Comparison of ENCODE assay signal across 12 mouse cellular contexts in genomic region chr4:132025738-132026527, GRCm38 (mm10). TPM values are rescaled to one million over a fixed set of nuclear protein-coding genes. Genes with fewer than 3 reads are reported as not detected.
DNase-seq lines count a peak whose midpoint lies in the region; ATAC-seq and TF ChIP-seq lines count a peak whose summit lies in the region.
"Had no signal": no experiment of that assay in that cellular context is flagged by ENCODE, and none has a peak within 500 bp of the region (broad histone marks: within the 10 kb centered on the region; RNA-seq: fewer than 3 reads in every experiment).

No protein-coding gene starts in this region.

- H3K4me2 ChIP-seq in intestine, embryonic 14.5 days (ENCODE audit: low read length) = no peak overlapping the region
- H3K4me2 ChIP-seq in intestine, embryonic 15.5 days (replicated peaks) = no peak overlapping the region
- no peak overlapping the region for H3K4me2 ChIP-seq in embryonic facial prominence, embryonic 12.5 days (replicated peaks)
- no peak overlapping the region for H3K4me2 ChIP-seq in hindbrain, embryonic 12.5 days (replicated peaks)
- no peak overlapping the region for H3K4me2 ChIP-seq in liver, postnatal 0 days (ENCODE audit: low read depth, low read length)
- H3K4me2 ChIP-seq: heart, embryonic 15.5 days had no signal

- H3K9ac ChIP-seq in intestine, embryonic 14.5 days (ENCODE audit: low read length) = no peak overlapping the region
- no peak overlapping the region for H3K9ac ChIP-seq in intestine, embryonic 15.5 days
- H3K9ac ChIP-seq in embryonic facial prominence, embryonic 12.5 days = no peak overlapping the region
- H3K9ac ChIP-seq in hindbrain, embryonic 12.5 days = no peak overlapping the region
- H3K9ac ChIP-seq in liver, postnatal 0 days (replicated peaks) = no peak overlapping the region
- H3K9ac ChIP-seq: heart, embryonic 15.5 days had no signal

- 49% methylated on average over 5 of the region's 5 CpGs for WGBS in intestine, embryonic 14.5 days
- WGBS in intestine, embryonic 15.5 days = 53% methylated on average over 5 of the region's 5 CpGs
- WGBS in embryonic facial prominence, embryonic 12.5 days = 26% methylated on average over 5 of the region's 5 CpGs
- WGBS in hindbrain, embryonic 12.5 days = 30% methylated on average over 5 of the region's 5 CpGs
- 58% methylated on average over 5 of the region's 5 CpGs for WGBS in liver, postnatal 0 days (ENCODE audit: insufficient replicate concordance)

- no peak overlapping the region for H3K4me3 ChIP-seq in intestine, embryonic 14.5 days (ENCODE audit: low read depth, low read length)
- no peak overlapping the region for H3K4me3 ChIP-seq in intestine, embryonic 15.5 days (replicated peaks)
- no peak overlapping the region for H3K4me3 ChIP-seq in embryonic facial prominence, embryonic 12.5 days
- no peak overlapping the region for H3K4me3 ChIP-seq in hindbrain, embryonic 12.5 days
- H3K4me3 ChIP-seq in liver, postnatal 0 days (ENCODE audit: low read depth, low read length) = no peak overlapping the region
- H3K4me3 ChIP-seq: heart, embryonic 15.5 days; left cerebral cortex, adult 2 months had no signal

- peak; percentile 86 for TF ChIP-seq EP300 in liver, postnatal 0 days (IDR thresholded peaks at IDR 0.05; ENCODE audit: low read depth)

- ATAC-seq in intestine, embryonic 14.5 days (replicated peaks; ENCODE audit: low FRiP score, low TSS enrichment, low read depth) = no peak
- ATAC-seq in intestine, embryonic 15.5 days = no peak
- no peak for ATAC-seq in embryonic facial prominence, embryonic 12.5 days (ENCODE audit: insufficient number of reproducible peaks, insufficient read depth, low FRiP score, low TSS enrichment)
- ATAC-seq in hindbrain, embryonic 12.5 days (ENCODE audit: low FRiP score) = no peak
- ATAC-seq in liver, postnatal 0 days = peak; percentile 79
- no peak for ATAC-seq in granulocyte monocyte progenitor cell, adult 5-6 weeks (replicated peaks; ENCODE audit: poor library complexity, severe bottlenecking)

- no peak for TF ChIP-seq CTCF in liver, postnatal 0 days (IDR thresholded peaks at IDR 0.05; ENCODE audit: low read depth)

- H3K27me3 ChIP-seq in intestine, embryonic 14.5 days (replicated peaks; ENCODE audit: control insufficient read depth, insufficient read depth, low read length) = no peaks in the 10 kb centered on the region
- H3K27me3 ChIP-seq in intestine, embryonic 15.5 days (replicated peaks) = no peaks in the 10 kb centered on the region
- no peaks in the 10 kb centered on the region for H3K27me3 ChIP-seq in embryonic facial prominence, embryonic 12.5 days
- H3K27me3 ChIP-seq in hindbrain, embryonic 12.5 days = no peaks in the 10 kb centered on the region
- no peaks in the 10 kb centered on the region for H3K27me3 ChIP-seq in liver, postnatal 0 days (ENCODE audit: insufficient read depth, low read length)
- H3K27me3 ChIP-seq: heart, embryonic 15.5 days had no signal

- no peaks in the 10 kb centered on the region for H3K36me3 ChIP-seq in intestine, embryonic 14.5 days (ENCODE audit: control insufficient read depth, insufficient read depth, low read length)
- no peaks in the 10 kb centered on the region for H3K36me3 ChIP-seq in intestine, embryonic 15.5 days
- H3K36me3 ChIP-seq in embryonic facial prominence, embryonic 12.5 days = no peaks in the 10 kb centered on the region
- no peaks in the 10 kb centered on the region for H3K36me3 ChIP-seq in hindbrain, embryonic 12.5 days
- H3K36me3 ChIP-seq in liver, postnatal 0 days (replicated peaks; ENCODE audit: insufficient read depth, low read length) = peaks cover 4% of the 10 kb centered on the region; the same call in 1 of the 2 replicates
- H3K36me3 ChIP-seq: heart, embryonic 15.5 days had no signal

- H3K9me3 ChIP-seq in intestine, embryonic 14.5 days (ENCODE audit: control insufficient read depth, low read length) = no peaks in the 10 kb centered on the region
- no peaks in the 10 kb centered on the region for H3K9me3 ChIP-seq in intestine, embryonic 15.5 days
- no peaks in the 10 kb centered on the region for H3K9me3 ChIP-seq in embryonic facial prominence, embryonic 12.5 days
- no peaks in the 10 kb centered on the region for H3K9me3 ChIP-seq in hindbrain, embryonic 12.5 days (replicated peaks)
- H3K9me3 ChIP-seq in liver, postnatal 0 days (ENCODE audit: low read length) = no peaks in the 10 kb centered on the region
- H3K9me3 ChIP-seq: heart, embryonic 15.5 days had no signal

- peak; percentile 50 for DNase-seq in intestine, embryonic 14.5 days (ENCODE audit: low spot score)
- no peak for DNase-seq in liver, postnatal 0 days
- DNase-seq in kidney, adult 11 months = no peak
- no peak for DNase-seq in layer of hippocampus, adult 11-12 months (ENCODE audit: low spot score)
- DNase-seq: lung, postnatal 4 days; thymus, postnatal 14 days had no signal

- peaks cover 13% of the 10 kb centered on the region for H3K4me1 ChIP-seq in intestine, embryonic 14.5 days (replicated peaks; ENCODE audit: control insufficient read depth, insufficient read depth, low read length)
- no peaks in the 10 kb centered on the region; the same call in none of the 2 replicates for H3K4me1 ChIP-seq in intestine, embryonic 15.5 days (replicated peaks)
- H3K4me1 ChIP-seq in embryonic facial prominence, embryonic 12.5 days = peaks cover 8% of the 10 kb centered on the region; the same call in 1 of the 2 replicates
- peaks cover 15% of the 10 kb centered on the region for H3K4me1 ChIP-seq in hindbrain, embryonic 12.5 days
- H3K4me1 ChIP-seq in liver, postnatal 0 days (ENCODE audit: insufficient read depth) = peaks cover 12% of the 10 kb centered on the region

- H3K27ac ChIP-seq in intestine, embryonic 14.5 days (ENCODE audit: low read depth) = no peak overlapping the region
- H3K27ac ChIP-seq in intestine, embryonic 15.5 days = no peak overlapping the region
- H3K27ac ChIP-seq in embryonic facial prominence, embryonic 12.5 days = 0 out of 2 replicates have a peak overlapping the region, but pooled peaks have one; percentile 30
- peak overlapping the region; percentile 46 for H3K27ac ChIP-seq in hindbrain, embryonic 12.5 days
- peak overlapping the region; percentile 48 for H3K27ac ChIP-seq in liver, postnatal 0 days (ENCODE audit: low read depth)
- H3K27ac ChIP-seq: heart, embryonic 15.5 days; left cerebral cortex, adult 2 months had no signal

RNA-seq across cellular contexts. Expression of gene Gm10300, which starts 48.6 kb away (rescaled TPM):
- 0.09 TPM in 1 of 2 replicates, not detected in the other for polyA plus RNA-seq in intestine, embryonic 14.5 days (2014; fragmentation: Nextera tagmentation; extraction: Ambion mirVana)
- 0.08 and 0.16 TPM in 2 replicates for polyA plus RNA-seq in intestine, embryonic 15.5 days (2015; fragmentation: Nextera tagmentation; extraction: Ambion mirVana)
- not detected in 2 replicates for polyA plus RNA-seq in embryonic facial prominence, embryonic 12.5 days (2016; fragmentation: Nextera tagmentation; extraction: Ambion mirVana)
- 0.09 TPM in 2 replicates for polyA plus RNA-seq in hindbrain, embryonic 12.5 days (2016; fragmentation: Nextera tagmentation; extraction: Ambion mirVana)
- polyA plus RNA-seq in liver, postnatal 0 days (2015; fragmentation: Nextera tagmentation; extraction: Ambion mirVana) = 0.18 and 0.28 TPM in 2 replicates
- total RNA-seq in granulocyte monocyte progenitor cell, adult 5-6 weeks (2014; fragmentation: Nextera tagmentation) = not detected in 2 replicates
- total RNA-seq in granulocyte monocyte progenitor cell, adult 5-6 weeks (2017) = 0.30 and 0.31 TPM in 2 replicates
- total RNA-seq: left cerebral cortex, adult 2 months had no signal

RNA-seq across cellular contexts. Expression of gene Epb41, which starts 49.2 kb away (rescaled TPM):
- 59.6 and 65.1 TPM in 2 replicates for polyA plus RNA-seq in intestine, embryonic 14.5 days (2014; fragmentation: Nextera tagmentation; extraction: Ambion mirVana)
- 50.0 and 54.2 TPM in 2 replicates for polyA plus RNA-seq in intestine, embryonic 15.5 days (2015; fragmentation: Nextera tagmentation; extraction: Ambion mirVana)
- polyA plus RNA-seq in embryonic facial prominence, embryonic 12.5 days (2016; fragmentation: Nextera tagmentation; extraction: Ambion mirVana) = 117 and 125 TPM in 2 replicates
- polyA plus RNA-seq in hindbrain, embryonic 12.5 days (2016; fragmentation: Nextera tagmentation; extraction: Ambion mirVana) = 198 and 210 TPM in 2 replicates
- 65.7 and 75.1 TPM in 2 replicates for polyA plus RNA-seq in liver, postnatal 0 days (2015; fragmentation: Nextera tagmentation; extraction: Ambion mirVana)
- total RNA-seq in granulocyte monocyte progenitor cell, adult 5-6 weeks (2014; fragmentation: Nextera tagmentation) = 66.9 and 75.3 TPM in 2 replicates
- total RNA-seq in granulocyte monocyte progenitor cell, adult 5-6 weeks (2017) = 51.4 and 53.0 TPM in 2 replicates

Comparison
In these comparisons a context has a peak if more than half of its experiments do, and no peak if none do; other contexts are left out.
1. H3K27ac ChIP-seq: peak in embryonic facial prominence, embryonic 12.5 days (single experiment), hindbrain, embryonic 12.5 days (single experiment) and liver, postnatal 0 days (single experiment); none in intestine, embryonic 14.5 days (single experiment) and intestine, embryonic 15.5 days (single experiment).